Mouse (Mus musculus): ENCODE results near the gene Tecpr2.

GRCm38 (mm10) chr12:110851414-110851813 is 37.6 kb upstream of the Tecpr2 start:
- TF ChIP-seq CTCF (IDR thresholded peaks at IDR 0.05; ENCODE audit: control insufficient read depth, insufficient read depth, low read length) (no peak), POLR2A (IDR thresholded peaks at IDR 0.05; ENCODE audit: borderline replicate concordance, control insufficient read depth, low read depth, low read length) (0 out of 2 replicates have a peak, but pooled peaks have one; percentile 29)
